Mouse (Mus musculus) hindbrain, embryonic 14.5 days (tissue): Measurements from ENCODE around the gene Gpc6. TPM values are rescaled to one million over a fixed set of nuclear protein-coding genes. Genes with fewer than 3 reads are reported as not detected.

Experiments used
- ATAC-seq: fragments of 200-750 bp; cut with Nextera tagmentation; 2 replicates; pipeline ENCODE4 v1.8.0; 2017; ENCODE audit warnings: moderate number of reproducible peaks, mild to moderate bottlenecking, moderate TSS enrichment, moderate library complexity; ENCODE audit not compliant: low FRiP score
- DNase-seq: peaks from one replicate; pipeline ENCODE4 v3.0.0-alpha.2; 2015; ENCODE audit warnings: low spot score
- H3K27ac ChIP-seq: fragments of 300-500 bp; sonication (generic); 2 replicates; pipeline ENCODE4 v1.5.1; 2014; ENCODE audit warnings: mild to moderate bottlenecking, moderate library complexity
- H3K27me3 ChIP-seq: fragments of 300-500 bp; sonication (generic); 2 replicates; pipeline ENCODE4 v1.6.1; 2014; ENCODE audit warnings: mild to moderate bottlenecking, low read length, mixed read lengths; ENCODE audit not compliant: control insufficient read depth, insufficient read depth
- H3K36me3 ChIP-seq: fragments of 300-500 bp; sonication (generic); replicated peaks from 2 replicates; pipeline ENCODE4 v1.6.1; 2014; ENCODE audit not compliant: control insufficient read depth, insufficient read depth
- H3K4me1 ChIP-seq: fragments of 300-500 bp; sonication (generic); replicated peaks from 2 replicates; pipeline ENCODE4 v1.6.1; 2014; ENCODE audit warnings: antibody characterized with exemption, low read length, mixed read lengths; ENCODE audit not compliant: control insufficient read depth, insufficient read depth
- H3K4me2 ChIP-seq: fragments of 300-500 bp; sonication (generic); replicated peaks from 2 replicates; pipeline ENCODE4 v1.6.1; 2014; ENCODE audit warnings: mild to moderate bottlenecking, moderate library complexity
- H3K4me3 ChIP-seq: fragments of 300-500 bp; sonication (generic); replicated peaks from 2 replicates; pipeline ENCODE4 v1.5.1; 2014; ENCODE audit warnings: mild to moderate bottlenecking, low read length
- H3K9ac ChIP-seq: fragments of 300-500 bp; sonication (generic); 2 replicates; pipeline ENCODE4 v1.6.1; 2014
- H3K9me3 ChIP-seq: fragments of 300-500 bp; sonication (generic); 2 replicates; pipeline ENCODE4 v1.6.1; 2016; ENCODE audit warnings: low read length; ENCODE audit not compliant: control insufficient read depth
- WGBS: fragments of 180-500 bp; shearing (Covaris S2); extraction: QIAGEN DNeasy Blood & Tissue Kit; methylation state at CpG from one replicate; pipeline ENCODE4 v1.1.7; 2014; 5-methylcytosine and 5-hydroxymethylcytosine counted together
- polyA plus RNA-seq: library from polyadenylated mRNA; unstranded; fragments of >200 nt; fragmentation: Nextera tagmentation; extraction: Ambion mirVana; gene quantifications from 2 replicates; pipeline ENCODE4 v1.2.1, GENCODE M21; 2014

The Gpc6 gene
- polyA plus RNA-seq, 1 experiment from 2014 or later = 18.6 TPM

DNA sequence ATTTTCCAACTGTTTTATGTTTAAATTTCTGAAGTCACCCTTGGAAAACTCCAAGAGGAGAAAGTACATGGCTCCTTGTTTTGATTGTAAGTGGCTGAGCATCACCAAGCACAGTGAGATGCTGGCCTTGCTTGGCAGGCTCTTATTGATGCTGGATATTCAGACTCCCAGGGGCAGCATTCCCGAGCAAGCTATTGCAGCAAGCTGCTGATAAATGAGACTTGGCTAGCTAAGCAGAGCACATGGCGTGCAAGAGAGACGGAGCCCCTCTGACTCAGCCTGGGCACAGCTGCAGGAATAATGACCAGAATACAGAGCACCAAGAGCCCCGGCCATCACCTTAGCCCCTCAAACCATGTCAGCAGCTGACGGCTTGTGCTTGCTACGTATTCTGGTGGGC lies 1036.2 kb downstream of the Gpc6 start:
- no peaks in the 10 kb centered on the region for H3K9me3 ChIP-seq
- peak overlapping the region; percentile 45; the same call in 1 of the 2 replicates for H3K27ac ChIP-seq
- H3K4me2 ChIP-seq = no peak overlapping the region
- DNase-seq (peak; percentile 71), ATAC-seq (peak; percentile 84)
- WGBS = 24% methylated on average over 6 of the region's 6 CpGs
- H3K4me3 ChIP-seq = no peak overlapping the region
- H3K27me3 ChIP-seq = no peaks in the 10 kb centered on the region
- H3K36me3 ChIP-seq = no peaks in the 10 kb centered on the region
- no peak overlapping the region for H3K9ac ChIP-seq
- H3K4me1 ChIP-seq = peaks cover 6% of the 10 kb centered on the region; the same call in 1 of the 2 replicates

GRCm38 (mm10) chr14:117961844-117962243 lies 1036.7 kb downstream of the Gpc6 start:
- ATAC-seq = no peak
- Histone ChIP-seq H3K36me3 (no peaks in the 10 kb centered on the region), H3K9ac (no peak overlapping the region), H3K4me2 (no peak overlapping the region), H3K27me3 (no peaks in the 10 kb centered on the region), H3K27ac (no peak overlapping the region), H3K4me1 (peaks cover 6% of the 10 kb centered on the region; the same call in 1 of the 2 replicates), H3K4me3 (no peak overlapping the region), H3K9me3 (no peaks in the 10 kb centered on the region)
- no peak for DNase-seq
- 92% methylated on average over 6 of the region's 6 CpGs for WGBS

- H3K36me3 ChIP-seq = no peaks in the 10 kb centered on the region
- no peaks in the 10 kb centered on the region for H3K27me3 ChIP-seq
- no peak overlapping the region for H3K9ac ChIP-seq
- no peak overlapping the region for H3K4me3 ChIP-seq
- H3K9me3 ChIP-seq = no peaks in the 10 kb centered on the region
- H3K27ac ChIP-seq = no peak overlapping the region
- DNase-seq = peak; percentile 65
- WGBS = 51% methylated on average over 4 of the region's 4 CpGs
- ATAC-seq = no peak
- H3K4me1 ChIP-seq = peaks cover 6% of the 10 kb centered on the region; the same call in 1 of the 2 replicates
- H3K4me2 ChIP-seq = no peak overlapping the region
These were observed 1037.3 kb downstream of the Gpc6 start for GRCm38 (mm10) chr14:117962453-117962852.

- H3K27me3 ChIP-seq = no peaks in the 10 kb centered on the region
- H3K9me3 ChIP-seq = no peaks in the 10 kb centered on the region
- H3K9ac ChIP-seq = no peak overlapping the region
- ATAC-seq (no peak), DNase-seq (no peak)
- no peak overlapping the region for H3K4me3 ChIP-seq
- H3K4me1 ChIP-seq = no peaks in the 10 kb centered on the region
- 92% methylated on average over 5 of the region's 5 CpGs for WGBS
- H3K36me3 ChIP-seq = no peaks in the 10 kb centered on the region
- H3K27ac ChIP-seq = no peak overlapping the region
- H3K4me2 ChIP-seq = no peak overlapping the region
These were observed 1047.5 kb downstream of the Gpc6 start for GRCm38 (mm10) chr14:117972576-117972975.

GRCm38 (mm10) chr14:117981532-117981931 lies 1056.4 kb downstream of the Gpc6 start:
- no peak for DNase-seq
- H3K4me3 ChIP-seq = no peak overlapping the region
- H3K27ac ChIP-seq = no peak overlapping the region
- no peaks in the 10 kb centered on the region for H3K27me3 ChIP-seq
- 92% methylated on average over 10 of the region's 10 CpGs for WGBS
- no peak for ATAC-seq
- no peak overlapping the region for H3K9ac ChIP-seq
- H3K9me3 ChIP-seq = 0 out of 2 replicates have a peak, but pooled peaks cover 6% of the 10 kb centered on the region
- H3K4me2 ChIP-seq = no peak overlapping the region
- H3K4me1 ChIP-seq = no peaks in the 10 kb centered on the region
- no peaks in the 10 kb centered on the region for H3K36me3 ChIP-seq

DNA sequence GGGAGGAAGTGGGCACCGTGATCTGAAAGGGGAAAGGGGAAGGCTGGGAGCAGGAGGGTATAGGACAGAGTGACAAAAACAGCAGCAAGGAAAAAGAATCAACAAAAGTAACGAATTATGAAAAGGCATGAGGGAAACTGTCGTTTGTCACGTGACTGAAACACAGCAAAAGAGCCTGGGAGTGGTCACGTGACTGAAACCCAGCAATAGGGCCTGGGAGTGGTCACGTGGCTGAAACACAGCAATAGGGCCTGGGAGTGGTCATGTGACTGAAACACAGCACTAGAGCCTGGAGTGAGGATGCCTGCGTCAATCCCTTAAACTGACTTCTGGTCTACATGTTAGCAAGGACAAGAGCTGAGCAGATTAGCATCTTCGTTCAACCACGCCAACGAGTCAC lies 1063.3 kb downstream of the Gpc6 start:
- Histone ChIP-seq H3K4me2 (no peak overlapping the region), H3K27ac (no peak overlapping the region), H3K9ac (no peak overlapping the region), H3K27me3 (no peaks in the 10 kb centered on the region), H3K36me3 (no peaks in the 10 kb centered on the region), H3K4me3 (no peak overlapping the region), H3K9me3 (no peaks in the 10 kb centered on the region), H3K4me1 (0 out of 2 replicates have a peak, but pooled peaks cover 4% of the 10 kb centered on the region)
- DNase-seq (no peak), ATAC-seq (no peak)
- 90% methylated on average over 10 of the region's 10 CpGs for WGBS

DNA sequence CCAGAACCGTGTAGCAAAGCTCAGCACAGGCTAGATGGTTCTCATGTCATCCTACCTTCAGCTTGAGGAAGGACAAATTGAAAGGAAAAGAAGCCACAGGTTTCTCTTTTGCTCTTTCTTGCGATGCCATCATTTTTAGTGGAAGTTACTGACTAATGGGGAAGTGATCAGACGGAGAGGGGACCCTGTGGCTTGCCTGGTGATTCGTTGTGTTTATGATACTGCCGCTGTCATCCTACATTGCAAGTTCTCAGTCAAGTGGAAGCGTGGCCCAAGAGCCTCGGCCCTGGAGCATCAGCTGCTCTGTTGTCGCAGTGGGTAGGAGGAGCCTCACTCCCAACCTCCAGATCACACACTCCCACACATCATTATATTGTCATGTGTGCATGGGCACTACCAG lies 1065.1 kb downstream of the Gpc6 start:
- Histone ChIP-seq H3K27ac (no peak overlapping the region), H3K9me3 (no peaks in the 10 kb centered on the region), H3K4me2 (no peak overlapping the region), H3K27me3 (no peaks in the 10 kb centered on the region), H3K9ac (no peak overlapping the region), H3K4me3 (no peak overlapping the region), H3K4me1 (0 out of 2 replicates have a peak, but pooled peaks cover 4% of the 10 kb centered on the region), H3K36me3 (no peaks in the 10 kb centered on the region)
- no peak for DNase-seq
- no peak for ATAC-seq
- 78% methylated on average over 8 of the region's 8 CpGs for WGBS

DNA sequence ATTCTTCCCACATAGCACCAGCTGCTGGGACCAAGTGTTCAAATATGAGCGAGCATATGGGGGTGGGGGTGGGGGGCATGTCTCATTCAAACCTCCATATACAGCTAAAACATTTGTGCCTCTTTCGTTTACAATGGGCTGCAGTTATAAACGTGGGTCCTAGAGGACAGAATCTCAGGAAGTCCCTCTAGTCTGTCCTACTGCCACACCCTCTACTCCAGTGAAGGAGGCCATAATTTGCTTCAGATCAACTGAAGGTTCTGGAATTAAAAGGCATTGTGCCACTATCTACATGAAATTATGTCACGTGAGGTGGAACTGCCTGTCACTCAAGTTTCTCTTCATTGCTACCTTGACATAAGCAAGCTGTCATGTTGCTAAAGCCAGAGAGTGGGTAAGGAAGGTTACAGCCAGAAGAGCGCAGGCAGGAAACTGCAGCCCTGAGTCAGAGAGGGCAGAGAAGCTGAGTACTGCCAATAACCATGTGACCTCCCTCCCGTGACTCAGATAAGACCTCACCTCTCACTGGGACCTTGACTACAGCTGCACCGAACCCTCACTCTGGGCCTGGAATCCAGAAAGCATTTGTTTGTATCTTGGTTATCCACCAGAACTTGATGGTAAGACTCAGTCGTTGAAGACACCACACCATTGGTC lies 1067.6 kb downstream of the Gpc6 start:
- WGBS = 77% methylated on average over 8 of the region's 8 CpGs
- Histone ChIP-seq H3K4me2 (no peak overlapping the region), H3K9ac (no peak overlapping the region), H3K27ac (no peak overlapping the region), H3K4me1 (0 out of 2 replicates have a peak, but pooled peaks cover 4% of the 10 kb centered on the region), H3K9me3 (no peaks in the 10 kb centered on the region), H3K27me3 (no peaks in the 10 kb centered on the region), H3K4me3 (no peak overlapping the region), H3K36me3 (no peaks in the 10 kb centered on the region)
- ATAC-seq = no peak
- DNase-seq = no peak

GRCm38 (mm10) chr14:117993845-117994244 lies 1068.7 kb downstream of the Gpc6 start:
- Histone ChIP-seq H3K4me2 (no peak overlapping the region), H3K27ac (no peak overlapping the region), H3K4me3 (no peak overlapping the region), H3K9me3 (no peaks in the 10 kb centered on the region), H3K4me1 (0 out of 2 replicates have a peak, but pooled peaks cover 4% of the 10 kb centered on the region), H3K36me3 (no peaks in the 10 kb centered on the region), H3K9ac (no peak overlapping the region), H3K27me3 (no peaks in the 10 kb centered on the region)
- ATAC-seq = no peak
- 91% methylated on average over 6 of the region's 6 CpGs for WGBS
- no peak for DNase-seq
